Mouse (Mus musculus): ENCODE measurements at regions not wholly inside any gene's neighbourhood (a gene's known extent, or its start where the extent isn't known, plus 50 kb on each side); places are given as distances from the start of the nearest gene placed in this dataset.

DNA sequence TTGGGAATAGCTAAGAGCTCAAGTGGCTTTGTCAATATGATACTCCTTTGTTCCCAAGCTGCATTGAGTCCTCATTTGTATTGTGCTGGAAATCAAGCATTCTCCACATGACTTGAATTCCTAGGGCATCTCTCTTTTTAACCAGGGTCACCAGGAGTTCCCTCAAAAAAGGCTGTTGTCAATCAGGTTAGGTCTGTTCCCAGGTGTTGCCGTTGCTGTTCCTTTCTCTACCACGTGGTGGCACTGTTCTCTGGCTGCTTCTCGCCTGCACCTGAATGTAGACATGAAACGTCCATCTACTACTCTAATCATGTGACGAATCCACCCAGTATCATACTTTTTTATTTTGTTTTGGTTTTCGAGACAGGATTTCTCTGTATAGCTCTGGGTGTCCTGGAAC lies 118.3 kb downstream of the S1pr1 start:
- DNase-seq (ENCODE audit: low spot score in 2 of 2): peak; percentile 15 to 49

GRCm38 (mm10) chr3:115590716-115591115 lies 124.2 kb downstream of the S1pr1 start:
- DNase-seq (ENCODE audit: low spot score in 2 of 2): no peak

- DNase-seq (ENCODE audit: low spot score in 2 of 2): no peak
Observed at GRCm38 (mm10) chr3:115588585-115588984, 126.3 kb downstream of the S1pr1 start.

- DNase-seq (ENCODE audit: low spot score in 2 of 2): no peak
Observed at GRCm38 (mm10) chr3:115580131-115580932, 134.5 kb downstream of the S1pr1 start.

DNA sequence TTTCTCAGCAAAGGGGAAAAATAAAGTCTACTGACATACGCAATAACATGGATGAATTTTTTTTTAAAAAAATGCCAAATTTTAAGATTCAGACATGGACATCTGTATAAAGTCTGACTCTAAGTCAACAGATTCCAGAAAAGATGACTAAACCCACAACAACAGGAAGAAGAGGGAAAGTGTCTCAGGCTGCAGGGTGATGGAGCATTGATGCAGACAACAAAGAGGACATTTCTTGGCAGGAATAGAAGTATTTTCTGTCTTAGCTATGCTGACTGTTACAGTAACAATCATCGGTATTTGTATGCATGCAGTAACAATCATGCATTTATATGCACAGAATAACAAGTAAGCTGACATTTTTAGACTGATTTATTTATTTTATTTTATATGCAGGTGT lies 139.5 kb downstream of the S1pr1 start:
- no peak for DNase-seq (ENCODE audit: low spot score in 2 of 2)

GRCm38 (mm10) chr3:115562735-115563134 lies 152.1 kb downstream of the S1pr1 start:
- DNase-seq (ENCODE audit: low spot score in 2 of 2): no peak

GRCm38 (mm10) chr3:115554809-115555708 lies 159.8 kb downstream of the S1pr1 start:
- DNase-seq (ENCODE audit: low spot score in 2 of 2): no peak

DNA sequence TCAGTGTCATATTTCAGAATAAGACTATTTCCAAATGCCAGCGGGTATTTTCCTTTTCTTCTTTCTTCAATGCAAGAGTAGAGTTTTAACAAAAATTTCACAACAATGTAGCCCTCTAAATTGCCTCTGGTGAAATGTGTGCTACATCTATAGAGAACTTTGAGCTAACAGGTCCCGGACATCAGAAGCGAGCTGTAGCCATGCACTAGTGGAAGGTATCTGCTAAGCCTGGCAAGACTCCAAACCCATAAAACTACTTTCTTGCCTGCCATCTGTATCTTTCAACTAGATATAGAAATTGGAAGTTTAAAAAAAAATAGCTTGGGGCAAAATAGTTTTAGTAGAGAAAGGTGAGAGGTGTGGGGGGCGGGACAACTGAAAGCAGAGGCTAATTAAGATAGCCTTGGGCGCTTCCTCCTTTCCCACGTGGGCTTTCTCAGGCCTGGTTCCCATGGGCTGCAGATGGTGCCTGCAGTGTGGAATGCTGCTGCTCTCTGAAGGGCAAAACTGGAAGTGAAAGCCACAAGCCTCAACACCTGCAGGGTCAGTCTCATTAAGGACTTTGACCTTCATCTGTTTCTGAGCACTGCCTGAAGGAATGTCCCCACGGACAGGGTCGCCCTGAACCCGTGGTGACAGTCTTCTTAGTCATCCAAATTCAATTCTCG lies 160.9 kb downstream of the S1pr1 start:
- DNase-seq (ENCODE audit: low spot score in 2 of 2): no peak

GRCm38 (mm10) chr3:115541789-115542188 lies 173.1 kb downstream of the S1pr1 start:
- DNase-seq (ENCODE audit: low spot score in 2 of 2): no peak

DNA sequence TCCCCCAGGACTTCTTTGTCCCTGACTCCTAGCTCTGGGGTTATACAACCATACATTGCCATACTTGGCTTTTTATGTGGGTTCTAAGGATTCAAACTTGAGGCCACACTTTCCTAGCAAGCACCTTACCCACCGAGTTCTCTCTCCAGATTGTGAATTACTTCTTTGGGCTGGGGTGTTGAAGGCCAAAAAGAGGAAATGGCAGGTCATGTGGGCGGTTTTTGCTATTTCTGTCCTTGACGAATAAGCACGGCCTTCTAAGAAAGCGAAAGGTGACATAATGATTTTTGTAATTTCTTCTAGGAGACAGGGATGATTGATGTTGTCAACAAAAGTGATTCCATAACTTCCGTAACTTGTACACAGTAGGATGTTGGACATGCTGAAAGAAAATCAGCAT lies 176.5 kb downstream of the S1pr1 start:
- no peak for DNase-seq (ENCODE audit: low spot score in 2 of 2)

DNA sequence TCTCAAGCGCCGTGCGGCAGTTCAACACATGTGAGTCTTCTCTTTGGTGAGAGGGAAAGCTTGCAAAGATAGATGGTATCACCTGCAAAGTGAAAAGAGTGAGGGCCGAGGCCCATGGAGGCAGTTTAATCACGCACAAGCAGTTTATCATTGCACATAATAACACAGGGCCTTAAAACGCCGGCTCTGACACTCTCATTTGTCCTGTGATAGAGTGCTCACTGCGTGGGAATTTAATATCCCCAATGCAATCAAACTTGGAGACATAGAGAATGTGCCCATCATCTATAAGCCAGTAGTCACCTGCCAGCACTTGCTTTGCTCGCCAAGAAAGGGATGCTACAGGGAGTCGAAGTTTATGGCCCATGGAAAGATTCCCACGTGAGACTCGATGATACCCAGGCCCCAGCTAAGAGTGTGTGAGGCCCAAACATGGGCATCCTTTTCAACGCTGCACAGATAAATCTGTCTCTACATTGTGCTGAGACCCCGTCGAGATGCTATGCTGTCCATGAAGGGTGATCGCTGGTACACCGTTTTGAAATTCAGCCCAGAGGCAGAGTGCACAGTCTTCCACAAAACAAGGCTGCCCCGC lies 182.6 kb downstream of the S1pr1 start:
- DNase-seq (ENCODE audit: low spot score in 2 of 2): no peak

GRCm38 (mm10) chr3:115530441-115530840 lies 184.4 kb downstream of the S1pr1 start:
- DNase-seq (ENCODE audit: low spot score in 2 of 2): no peak

DNA sequence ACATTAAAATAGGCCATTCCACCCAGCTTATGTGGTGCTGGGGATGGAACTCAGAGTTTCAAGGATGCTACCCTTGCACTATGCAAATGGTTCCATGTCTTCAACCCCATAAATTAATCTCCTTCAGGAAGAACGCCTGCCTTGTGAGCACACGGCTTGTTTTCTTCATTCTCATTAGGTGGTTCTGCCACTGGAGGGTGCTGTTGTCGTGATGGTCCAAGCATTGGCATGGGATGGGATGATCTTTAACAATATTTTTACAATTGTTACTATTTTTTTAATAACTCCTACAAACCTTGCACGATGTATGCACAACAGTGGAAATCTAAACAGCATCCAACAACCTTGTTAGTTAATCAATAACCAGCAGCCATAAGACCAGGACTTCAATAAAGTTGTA lies 185.0 kb downstream of the S1pr1 start:
- no peak for DNase-seq (ENCODE audit: low spot score in 2 of 2)

GRCm38 (mm10) chr3:115523515-115523914 lies 191.4 kb downstream of the S1pr1 start:
- no peak for DNase-seq (ENCODE audit: low spot score in 2 of 2)

GRCm38 (mm10) chr3:115515645-115516044 lies 199.2 kb downstream of the S1pr1 start:
- no peak for DNase-seq (ENCODE audit: low spot score in 2 of 2)

GRCm38 (mm10) chr3:115509658-115510057 lies 205.2 kb downstream of the S1pr1 start:
- no peak for DNase-seq (ENCODE audit: low spot score in 2 of 2)

DNA sequence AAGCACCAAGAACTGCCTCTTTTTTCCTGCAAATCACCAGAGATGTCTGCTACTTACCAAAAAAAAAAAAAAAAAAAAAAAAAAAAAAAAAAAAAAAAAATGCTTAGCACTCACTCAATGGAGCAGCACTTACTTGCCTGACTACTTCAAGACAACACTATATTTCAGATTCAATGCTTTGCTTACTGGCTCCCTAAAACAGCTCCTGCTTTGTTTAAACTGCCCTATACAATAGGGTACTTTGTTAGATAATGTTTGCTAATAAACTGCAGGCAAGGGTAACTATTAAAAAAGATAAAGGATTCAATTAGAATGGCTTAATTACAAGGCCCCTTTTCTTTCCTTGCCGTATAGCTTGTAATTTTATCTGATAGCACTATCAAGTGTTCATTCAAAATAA lies 217.5 kb downstream of the S1pr1 start:
- DNase-seq (ENCODE audit: low spot score in 2 of 2): no peak

DNA sequence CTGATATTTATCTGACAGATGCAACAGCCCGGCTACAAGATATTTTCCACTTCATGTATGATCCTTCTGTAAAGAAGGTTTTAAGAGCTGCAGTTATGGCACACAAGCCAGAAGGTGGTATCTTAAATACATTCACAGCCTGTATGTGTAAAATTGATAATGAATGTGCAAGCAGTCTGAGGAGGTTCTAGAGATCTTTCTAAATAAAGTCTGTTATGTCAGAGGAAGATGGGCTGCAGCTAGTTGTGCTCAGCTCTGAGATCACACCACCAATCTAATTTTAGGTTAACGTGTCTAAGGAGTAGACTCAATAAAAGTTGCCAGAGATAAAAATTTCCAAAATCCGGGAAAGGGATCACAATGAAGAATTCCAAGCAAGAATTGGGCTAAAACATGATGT lies 218.8 kb downstream of the S1pr1 start:
- DNase-seq (ENCODE audit: low spot score in 2 of 2): no peak

DNA sequence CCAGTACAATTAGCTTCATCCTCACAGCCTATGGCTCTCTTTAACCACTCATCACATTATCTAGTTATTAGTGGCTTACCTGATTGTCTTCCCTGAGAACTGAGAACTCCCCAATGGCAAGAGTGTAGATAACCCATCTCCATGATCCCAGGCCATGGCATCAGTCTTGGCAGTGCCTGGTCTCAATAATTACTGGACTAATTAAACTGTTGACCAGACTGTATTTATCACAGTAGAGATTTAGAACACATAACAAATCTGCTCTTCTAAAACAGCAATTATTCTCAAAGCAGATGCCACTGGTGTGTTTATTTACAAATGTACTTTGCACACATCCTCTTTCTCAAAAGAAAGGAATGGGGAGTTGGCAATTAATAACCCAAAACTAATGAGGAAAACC lies 219.2 kb downstream of the S1pr1 start:
- no peak for DNase-seq (ENCODE audit: low spot score in 2 of 2)

- no peak for DNase-seq (ENCODE audit: low spot score in 2 of 2)
Observed at GRCm38 (mm10) chr3:115468980-115469379, 245.9 kb downstream of the S1pr1 start.

- no peak for DNase-seq (ENCODE audit: low spot score in 2 of 2)
Observed at GRCm38 (mm10) chr3:115467850-115468249, 247.0 kb downstream of the S1pr1 start.

- no peak for DNase-seq (ENCODE audit: low spot score in 2 of 2)
Observed at GRCm38 (mm10) chr3:115462623-115463022, 252.2 kb downstream of the S1pr1 start.

Data from urinary bladder, adult 18-20 months (tissue).